Mouse (Mus musculus): ENCODE data around the gene Tnfsf13.

DNA sequence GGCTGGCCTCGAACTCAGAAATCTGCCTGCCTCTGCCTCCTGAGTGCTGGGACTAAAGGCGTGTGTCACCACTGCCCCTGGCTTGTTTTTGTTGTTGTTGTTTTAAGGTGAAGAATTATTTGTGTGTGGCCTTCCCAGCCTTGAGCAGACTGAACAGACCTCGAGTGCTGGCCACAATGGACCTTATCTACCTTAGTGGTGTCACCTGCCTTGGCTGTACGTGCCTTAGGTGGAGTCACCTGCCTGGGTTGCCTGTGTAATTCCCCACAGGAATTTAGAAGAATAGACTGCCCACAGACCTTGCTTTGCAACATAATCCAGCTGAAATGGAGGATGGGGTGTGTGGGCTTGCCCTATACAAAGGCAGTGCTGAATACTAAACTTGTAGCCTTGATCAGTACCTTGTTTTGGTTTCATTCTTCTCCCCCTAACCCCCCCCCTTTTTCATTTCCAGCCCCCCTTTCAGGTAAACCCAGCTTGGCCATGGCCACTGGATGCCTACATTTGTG lies 22.3 kb upstream of the Tnfsf13 start:
- TF ChIP-seq POLR2A (IDR thresholded peaks at IDR 0.05; ENCODE audit: extremely low read depth, insufficient read depth, low read length): no peak
- TF ChIP-seq CTCF (IDR thresholded peaks at IDR 0.05; ENCODE audit: extremely low read depth, insufficient read depth, low read length): no peak
